Mouse (Mus musculus) hematopoietic stem cell, adult 5-6 weeks (primary cell): ENCODE data around the gene Gpam. TPM values are rescaled to one million over a fixed set of nuclear protein-coding genes. Genes with fewer than 3 reads are reported as not detected.
A peak's percentile ranks its signal among the peaks of the same experiment; 100 is the strongest.

Experiments used
- ATAC-seq, 2 experiments: fragments of 125-278 bp in 1 of 2; replicated peaks in 1 of 2; 2 replicates each; pipeline ENCODE4 v1.8.0; 2016 to 2017; ENCODE audit warnings: inconsistent platforms in 2 of 2, mild to moderate bottlenecking in 2 of 2, moderate number of reproducible peaks in 2 of 2, low read depth in 1 of 2, moderate TSS enrichment in 1 of 2; ENCODE audit not compliant: low FRiP score in 2 of 2, poor library complexity in 2 of 2, severe bottlenecking in 2 of 2, insufficient read depth in 1 of 2, low TSS enrichment in 1 of 2
- total RNA-seq: library from RNA; stranded (forward); fragments of 172-1452, 232-1000 nt; gene quantifications from 2 replicates; pipeline ENCODE4 v1.2.3, GENCODE M21; 2017

Gpam gene
- total RNA-seq, 1 experiment from 2014 or later: 19.3 TPM

DNA sequence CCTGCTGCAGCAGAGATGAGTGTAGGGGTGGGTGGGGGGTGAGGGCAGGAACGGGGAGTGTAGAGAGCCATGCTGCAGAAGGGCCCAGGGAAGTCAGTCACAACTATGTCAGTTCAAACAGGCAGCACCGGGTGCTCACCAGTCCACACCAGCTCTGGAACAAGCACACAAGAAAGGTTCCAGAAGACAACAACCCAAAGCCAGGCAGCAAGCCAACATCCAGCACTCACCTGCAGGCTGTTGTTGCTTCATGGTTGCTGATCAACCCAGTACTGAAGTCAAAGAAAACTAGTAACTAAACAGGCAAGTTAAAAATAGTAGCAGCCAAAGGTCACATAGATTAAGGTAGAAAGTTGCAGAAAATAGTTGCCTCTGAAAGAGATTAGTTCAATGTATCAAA lies 7.5 kb downstream of the Gpam start:
- no peak for ATAC-seq

DNA sequence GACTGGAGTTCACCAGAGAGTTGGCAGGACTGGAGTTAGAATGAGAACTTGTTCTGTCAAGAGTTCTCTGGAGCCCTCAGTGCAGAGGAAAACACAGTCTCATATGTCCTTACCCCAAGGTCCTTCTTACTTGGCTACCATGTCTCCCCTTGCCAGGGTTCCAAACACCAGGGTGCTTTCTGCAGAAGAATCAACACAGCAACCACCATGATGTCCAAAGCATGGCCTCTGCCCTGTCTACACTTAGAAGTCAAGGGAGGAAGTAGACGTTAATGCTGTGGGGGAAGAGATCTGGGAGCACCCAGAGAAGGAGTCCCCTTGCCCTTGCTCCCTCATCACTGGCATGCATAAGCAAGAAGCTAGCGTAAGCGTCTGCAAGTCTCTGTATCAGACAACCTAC lies 9.0 kb downstream of the Gpam start:
- no peak for ATAC-seq

DNA sequence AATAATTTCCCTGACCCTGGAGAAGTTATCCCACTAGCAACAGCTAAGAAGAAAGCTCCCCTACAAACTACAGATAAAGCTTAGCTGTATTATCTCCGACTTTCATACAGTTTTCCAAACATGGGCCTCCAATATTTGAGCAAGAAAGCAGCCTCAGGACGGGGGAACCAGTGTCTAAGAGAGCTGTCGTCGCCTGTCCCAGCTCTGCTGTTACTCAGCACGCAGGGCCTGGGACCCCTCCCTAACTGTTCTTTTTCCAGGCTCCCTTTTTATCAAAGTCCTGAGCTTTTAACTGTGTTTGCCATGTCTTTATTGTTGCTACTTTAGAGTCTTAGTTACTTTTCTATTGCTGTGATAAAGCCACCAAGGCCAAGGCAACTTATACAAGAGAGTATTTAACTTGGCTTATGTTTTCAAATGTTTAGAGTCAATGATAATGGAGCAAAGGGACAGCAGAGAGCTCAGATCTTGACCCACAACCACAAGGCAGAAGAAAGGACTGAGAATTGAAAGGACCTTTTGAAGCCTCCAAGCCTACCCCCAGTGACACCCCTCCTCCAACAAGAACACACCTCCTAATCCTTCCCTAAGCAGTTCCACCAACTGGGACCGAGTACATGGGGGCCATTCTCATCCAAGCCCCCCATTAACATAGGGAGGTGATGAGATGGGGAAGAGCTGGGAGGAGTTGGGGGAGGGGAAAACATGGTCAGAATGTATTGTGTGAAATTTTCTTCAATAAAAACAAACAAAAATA lies 9.8 kb downstream of the Gpam start:
- ATAC-seq: no peak

DNA sequence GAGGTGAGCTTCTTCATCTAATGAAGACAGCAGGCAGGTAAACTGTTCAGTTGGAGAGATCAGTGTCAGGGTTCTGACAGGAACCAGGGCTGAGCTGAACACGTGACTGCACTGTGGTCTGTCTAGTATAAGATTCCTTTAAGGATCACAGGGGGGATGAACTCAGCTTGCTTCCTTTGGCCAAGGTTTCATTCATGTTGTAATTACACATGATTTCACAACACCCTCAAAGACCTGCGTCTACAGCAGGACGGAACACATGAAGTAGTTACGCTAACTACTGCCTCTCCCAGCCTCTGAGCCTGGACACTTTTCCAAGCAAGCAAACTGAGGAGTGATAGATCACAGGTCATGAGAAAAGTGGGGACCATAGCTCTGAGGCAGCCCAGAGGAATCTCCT lies 11.5 kb downstream of the Gpam start:
- no peak for ATAC-seq

DNA sequence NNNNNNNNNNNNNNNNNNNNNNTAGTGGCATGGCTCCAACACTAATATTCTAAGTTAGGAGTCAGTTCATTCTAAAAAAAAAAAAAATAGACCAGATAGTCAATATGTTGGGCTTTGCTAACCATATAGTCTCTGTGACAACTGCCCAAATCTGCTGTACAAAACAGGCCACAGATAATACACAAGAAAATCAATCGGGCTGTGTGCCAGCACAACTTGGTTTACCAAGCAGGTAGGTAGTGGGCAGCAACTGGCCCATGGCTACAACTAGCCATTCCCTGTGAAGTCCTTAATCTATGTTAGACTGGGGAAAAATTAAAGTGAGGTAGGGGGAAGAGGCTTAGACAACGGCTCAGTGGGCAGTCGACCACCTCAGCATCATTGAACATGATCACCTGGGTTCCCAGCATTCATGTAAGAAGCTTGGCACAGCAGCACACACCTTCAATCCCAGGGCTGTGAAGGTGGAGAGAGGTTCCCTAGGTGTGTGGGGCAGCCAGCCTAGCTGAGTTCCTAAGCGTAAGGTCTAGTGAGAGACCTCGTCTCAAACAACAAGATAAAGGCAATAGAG lies 12.1 kb downstream of the Gpam start:
- ATAC-seq: no peak

DNA sequence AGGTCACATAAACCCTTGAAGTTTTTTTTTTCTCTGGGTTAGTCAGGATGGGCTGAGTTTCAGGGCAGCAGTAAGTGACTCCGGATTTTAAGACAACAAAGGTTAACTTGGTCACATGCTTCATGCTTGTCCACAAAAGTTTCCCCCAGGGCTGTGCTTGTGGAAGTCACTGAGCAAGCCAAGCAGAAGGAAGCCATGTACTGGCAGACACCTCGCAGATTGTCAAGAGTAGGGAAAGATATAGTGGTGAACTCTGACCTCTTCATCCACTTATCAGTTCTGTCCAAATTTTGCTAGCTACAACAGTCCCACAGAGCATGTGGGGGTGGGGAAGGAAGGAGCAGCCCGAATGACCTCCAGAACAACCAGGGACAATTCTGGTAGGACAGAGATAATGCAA lies 19.1 kb downstream of the Gpam start:
- ATAC-seq: no peak

DNA sequence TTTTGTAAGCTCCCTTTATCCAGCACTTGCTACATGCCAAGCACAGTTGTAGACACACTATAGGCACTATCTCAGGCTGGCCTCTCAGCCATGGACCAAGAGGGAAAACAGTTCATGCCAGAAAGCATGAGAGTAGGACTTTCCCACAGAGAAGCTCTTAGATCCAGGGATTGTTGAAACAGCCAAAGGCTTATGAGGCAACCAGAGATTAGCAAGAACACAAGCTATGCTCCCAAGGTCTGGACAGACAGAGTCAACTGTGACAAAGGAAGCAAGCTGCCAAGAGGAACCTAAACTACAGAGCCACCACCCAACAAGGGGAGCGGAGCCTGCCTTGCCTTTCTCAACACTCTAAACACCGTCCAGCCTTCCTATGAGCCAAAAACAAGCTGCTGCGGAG lies 21.1 kb downstream of the Gpam start:
- no peak for ATAC-seq

DNA sequence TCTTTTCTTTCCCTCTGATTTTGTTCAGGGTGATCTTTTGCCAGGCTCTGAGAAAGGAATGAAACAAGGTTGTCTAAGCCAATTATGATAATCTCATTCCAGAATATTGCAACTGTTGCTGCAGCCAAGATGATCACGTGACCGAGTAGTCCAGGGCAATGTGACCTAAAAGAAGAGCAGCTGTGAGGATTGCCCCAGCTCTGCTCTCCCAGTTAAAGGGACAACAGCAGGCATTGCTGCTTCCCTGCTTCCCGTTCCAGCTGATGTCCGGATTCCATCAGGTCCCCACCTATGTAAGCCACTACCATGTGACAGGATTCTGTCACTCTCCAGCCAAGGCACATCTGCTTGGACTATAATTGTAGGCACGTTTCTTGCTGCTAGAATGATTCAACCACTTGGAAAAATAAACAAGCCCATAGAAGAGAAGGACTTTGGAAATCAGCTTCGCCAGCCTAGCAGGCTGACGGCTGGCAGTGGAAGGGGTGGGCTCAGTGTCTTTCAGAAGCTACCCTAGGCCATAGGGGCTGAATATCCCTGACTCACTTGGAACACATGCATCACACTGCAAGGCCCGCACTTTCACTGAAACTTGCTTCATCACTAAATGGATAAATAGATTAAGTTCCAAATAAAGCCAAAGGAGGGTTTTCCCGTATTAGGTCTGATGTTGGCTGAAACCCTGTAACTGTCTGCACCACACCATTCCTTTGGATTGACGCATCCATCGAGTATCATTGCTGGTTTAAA lies 23.8 kb downstream of the Gpam start:
- no peak for ATAC-seq

DNA sequence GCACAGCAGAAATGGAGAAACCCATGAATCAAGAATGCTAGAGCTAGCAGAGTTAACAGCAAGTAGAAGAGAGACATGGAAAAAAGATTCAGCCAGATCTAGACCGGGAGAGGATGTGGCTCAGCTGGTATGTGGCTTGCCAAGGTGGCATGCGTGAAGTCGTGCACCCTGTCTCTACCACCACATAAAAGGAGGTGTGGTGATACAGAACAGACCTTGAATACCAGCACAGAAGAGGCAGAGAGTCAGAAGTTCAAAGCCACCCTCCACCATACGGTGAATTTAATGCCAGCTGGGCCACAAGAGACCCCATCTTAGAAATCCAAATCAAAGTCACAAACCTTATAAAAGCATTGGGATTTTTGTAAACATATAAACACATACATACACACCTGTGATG lies 25.4 kb downstream of the Gpam start:
- ATAC-seq: no peak

DNA sequence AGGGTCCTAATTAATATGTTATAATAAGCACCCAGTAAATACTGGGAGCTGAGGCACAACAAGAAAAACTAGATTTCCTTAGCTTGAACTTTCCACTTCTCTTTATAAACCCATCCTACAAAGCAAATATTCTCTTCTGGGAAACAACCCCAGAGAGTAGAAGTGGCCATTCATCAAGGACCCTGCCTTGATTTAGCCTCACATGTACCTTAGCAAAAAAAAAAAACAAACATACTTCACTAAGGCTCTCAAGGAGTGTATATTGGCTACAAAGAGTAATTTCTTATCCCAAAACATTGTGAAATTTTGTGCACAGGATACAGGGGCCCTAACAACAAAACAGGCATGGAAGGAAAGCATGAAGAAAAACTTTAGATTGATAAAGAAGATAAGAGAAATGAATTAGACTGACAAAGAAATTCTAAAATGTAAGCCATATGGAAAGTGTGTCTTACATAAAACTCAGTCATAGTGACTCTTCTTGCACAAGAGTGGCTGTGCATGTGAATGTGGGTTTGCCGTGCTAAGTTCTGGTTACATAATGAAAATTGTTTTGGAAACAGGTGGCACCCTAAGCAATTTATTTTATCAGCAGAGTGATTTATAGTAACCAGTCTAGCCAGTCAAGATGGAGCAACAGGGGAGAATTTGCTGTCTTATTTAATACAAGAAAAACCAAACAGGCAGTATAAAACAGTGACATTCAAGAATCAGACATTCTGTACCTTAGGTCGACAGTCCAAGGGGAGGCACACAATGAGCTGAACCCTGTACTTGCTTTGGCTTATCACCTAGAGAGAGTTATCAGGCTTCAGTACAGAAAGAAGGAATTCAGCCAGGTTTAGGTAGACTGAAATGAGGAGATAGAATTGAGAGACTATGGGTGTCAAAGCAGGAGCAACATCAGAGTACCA lies 26.6 kb downstream of the Gpam start:
- no peak for ATAC-seq

DNA sequence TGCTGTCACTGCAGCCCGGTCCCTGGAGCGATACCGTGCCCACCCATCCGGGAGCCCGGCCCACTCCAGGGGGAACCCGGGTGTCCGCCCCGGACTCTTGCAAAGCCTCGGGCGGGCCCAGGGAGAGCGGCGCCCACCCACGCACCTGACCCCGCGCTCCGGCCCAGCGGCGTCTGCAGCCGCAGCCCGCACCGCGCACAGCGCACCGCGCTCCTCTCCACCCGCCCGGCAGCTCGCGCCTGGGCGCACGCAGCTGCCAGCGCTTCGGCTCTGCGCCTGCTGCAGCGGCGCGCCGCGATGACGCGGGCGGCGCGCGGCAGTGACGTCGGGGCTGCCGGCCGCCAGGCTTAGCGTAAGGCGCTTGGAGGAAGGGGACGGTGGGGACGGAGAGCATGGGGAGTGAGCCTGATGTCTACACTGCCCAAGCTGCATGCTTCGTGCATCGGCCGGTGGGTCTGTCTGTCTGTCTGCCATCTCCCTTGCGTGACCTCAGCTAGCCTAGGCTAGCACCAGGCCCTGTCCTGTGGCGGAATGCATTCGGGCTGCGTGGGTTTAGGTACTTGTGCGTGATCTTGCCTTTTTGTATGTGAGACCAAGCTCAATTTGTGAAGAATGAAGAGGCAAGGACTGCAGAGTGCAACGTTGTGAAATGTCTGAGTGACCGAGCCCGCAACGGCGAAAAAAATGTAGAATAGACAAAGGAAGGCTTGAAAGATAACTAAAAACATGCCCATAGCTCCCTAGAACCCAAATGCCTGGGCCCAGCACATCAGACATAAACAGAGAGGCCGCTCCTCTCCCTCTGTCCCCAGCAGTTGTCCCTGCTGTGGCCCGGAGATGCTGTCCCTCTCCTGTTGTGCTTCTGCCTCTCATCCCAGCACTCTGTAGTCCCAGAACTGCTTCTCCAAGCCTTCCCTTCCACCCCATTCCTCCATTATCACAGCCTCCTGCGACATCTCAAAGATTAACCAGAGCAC lies 27.6 kb downstream of the Gpam start:
- peak; percentile 76 to 82 for ATAC-seq

DNA sequence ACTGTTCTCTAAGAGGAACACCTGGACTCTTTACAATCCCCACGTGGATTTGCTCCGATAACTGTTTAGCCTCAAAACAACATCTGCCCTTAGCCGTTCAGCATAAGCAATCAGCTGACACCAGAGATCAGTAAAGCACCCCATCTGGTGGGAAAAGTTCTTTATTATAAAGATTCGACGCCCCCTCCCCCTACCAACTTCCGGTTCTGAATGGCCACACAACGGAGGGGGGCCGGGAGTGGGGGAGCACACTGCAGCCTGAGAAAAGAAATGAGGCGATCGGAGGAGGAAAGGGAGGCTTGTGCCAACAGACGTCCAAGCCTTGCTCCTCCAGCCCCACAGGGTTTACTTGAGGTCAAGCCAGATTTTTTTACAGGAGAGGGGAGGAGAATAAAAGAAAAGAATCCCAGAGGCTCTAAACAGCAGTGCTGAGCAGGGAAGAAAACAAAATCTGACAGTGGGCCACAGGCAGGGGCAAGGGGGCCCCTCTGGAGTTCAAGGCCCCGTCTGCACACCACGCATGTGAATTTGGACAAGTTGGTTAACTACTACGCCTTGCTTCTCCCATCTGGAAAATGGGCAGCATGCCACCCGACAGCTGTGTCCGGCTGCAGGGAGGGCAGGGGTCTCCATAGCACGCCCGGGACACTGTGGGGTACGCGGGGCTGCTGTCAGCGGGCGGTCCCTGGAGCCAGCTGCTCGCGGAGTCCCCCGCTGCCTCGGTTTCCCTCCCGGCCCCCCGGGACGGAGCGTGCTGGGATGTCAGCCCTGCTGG lies 28.4 kb downstream of the Gpam start:
- peak in 1 of 2 experiments; percentile 22; a peak in 1 of 4 replicates for ATAC-seq

DNA sequence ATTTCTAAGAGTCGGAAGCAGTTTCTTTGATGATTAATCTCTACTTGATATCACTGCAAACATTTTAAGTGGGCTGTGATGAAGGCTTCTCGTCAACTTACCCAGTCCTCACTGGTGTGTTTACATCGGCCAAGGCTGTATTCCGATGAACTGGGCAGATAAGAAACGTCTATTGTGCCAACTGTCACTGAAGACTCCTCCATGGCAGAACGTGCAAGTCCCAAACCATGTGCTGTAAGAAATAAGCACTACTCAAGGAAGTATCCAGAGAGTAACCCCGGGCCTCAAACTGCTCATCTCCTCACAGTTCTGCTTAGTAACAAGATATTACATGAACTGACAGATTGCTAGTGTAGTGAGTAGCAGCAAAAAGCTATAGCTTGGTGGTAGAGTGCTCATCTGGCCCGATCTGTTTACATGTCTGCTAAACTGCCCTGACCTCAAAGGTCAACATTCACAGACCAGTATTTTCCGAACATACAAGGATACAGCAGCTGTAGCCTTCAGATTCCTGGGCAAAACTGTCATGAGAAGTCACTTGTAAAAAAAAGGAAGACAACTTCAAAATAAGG lies 29.6 kb downstream of the Gpam start:
- ATAC-seq: no peak

DNA sequence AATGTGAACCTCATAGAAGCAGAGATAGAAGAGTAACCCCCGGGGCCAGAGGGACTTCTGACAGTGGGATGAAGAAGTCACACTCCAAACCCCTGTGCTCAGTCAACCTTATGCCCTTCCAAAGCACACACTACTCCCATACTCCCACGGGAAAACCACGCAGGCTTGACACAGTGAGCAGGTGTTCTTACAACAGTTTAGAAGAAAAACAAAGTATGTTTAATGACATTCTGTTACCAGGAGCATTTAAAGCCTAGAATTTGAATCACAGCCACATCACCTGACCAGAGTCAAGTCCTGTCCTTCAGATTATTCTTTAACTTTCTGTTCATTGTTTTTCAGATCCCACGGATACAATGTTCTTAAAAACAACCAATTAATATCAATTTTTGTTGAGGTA lies 30.4 kb downstream of the Gpam start:
- no peak for ATAC-seq

DNA sequence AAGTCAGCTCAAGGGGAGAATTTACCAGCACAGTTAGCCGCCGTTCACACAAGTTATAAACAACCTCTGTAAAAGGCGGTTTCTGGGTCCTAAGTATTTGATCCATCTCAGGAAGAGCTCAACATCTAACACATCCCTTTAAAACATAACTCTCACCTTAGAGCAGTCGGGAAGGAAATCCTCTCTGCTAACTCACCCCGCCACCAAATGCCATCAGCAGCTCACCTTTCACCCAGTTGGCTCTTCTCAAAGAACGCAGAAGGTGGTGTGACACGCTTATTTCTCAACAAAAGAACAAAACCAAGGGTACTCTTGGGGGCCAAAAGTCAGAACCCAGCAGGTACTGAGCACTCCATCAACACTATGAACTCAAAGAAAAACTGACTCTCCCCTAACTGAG lies 31.5 kb downstream of the Gpam start:
- ATAC-seq: no peak
